In genomic region chr17:32382576-32382975, GRCm38 (mm10) we compare ENCODE assay signal across 14 mouse cellular contexts. TPM values are rescaled to one million over a fixed set of nuclear protein-coding genes. Genes with fewer than 3 reads are reported as not detected.
DNase-seq lines count a peak whose midpoint lies in the region; ATAC-seq lines count a peak whose summit lies in the region.
"Had no signal": no experiment of that assay in that cellular context is flagged by ENCODE, and none has a peak within 500 bp of the region (broad histone marks: within the 10 kb centered on the region; RNA-seq: fewer than 3 reads in every experiment).

No protein-coding gene starts in this region.

- peaks cover 57% of the 10 kb centered on the region for H3K36me3 ChIP-seq in forebrain, embryonic 13.5 days (ENCODE audit: poor library complexity, severe bottlenecking)
- H3K36me3 ChIP-seq in forebrain, embryonic 10.5 days (replicated peaks) = peaks cover 47% of the 10 kb centered on the region
- peaks cover 58% of the 10 kb centered on the region for H3K36me3 ChIP-seq in midbrain, embryonic 14.5 days (ENCODE audit: control insufficient read depth, insufficient read depth, low read length)
- peaks cover 35% of the 10 kb centered on the region for H3K36me3 ChIP-seq in midbrain, embryonic 15.5 days (replicated peaks)
- peaks cover 35% of the 10 kb centered on the region for H3K36me3 ChIP-seq in limb, embryonic 10.5 days

- H3K9ac ChIP-seq in forebrain, embryonic 13.5 days = no peak overlapping the region
- H3K9ac ChIP-seq in midbrain, embryonic 14.5 days (replicated peaks; ENCODE audit: low read length) = no peak overlapping the region
- H3K9ac ChIP-seq in midbrain, embryonic 15.5 days = no peak overlapping the region
- H3K9ac ChIP-seq: embryonic facial prominence, embryonic 15.5 days; kidney, embryonic 15.5 days; lung, embryonic 15.5 days; stomach, embryonic 15.5 days had no signal

- no peak overlapping the region for H3K4me2 ChIP-seq in forebrain, embryonic 13.5 days
- H3K4me2 ChIP-seq in midbrain, embryonic 14.5 days (ENCODE audit: low read length) = no peak overlapping the region
- no peak overlapping the region for H3K4me2 ChIP-seq in midbrain, embryonic 15.5 days
- H3K4me2 ChIP-seq: embryonic facial prominence, embryonic 15.5 days; kidney, embryonic 15.5 days; lung, embryonic 15.5 days; stomach, embryonic 15.5 days had no signal

- peaks cover 7% of the 10 kb centered on the region; the same call in 1 of the 2 replicates for H3K4me1 ChIP-seq in forebrain, embryonic 13.5 days
- peaks cover 9% of the 10 kb centered on the region for H3K4me1 ChIP-seq in forebrain, embryonic 10.5 days
- H3K4me1 ChIP-seq in midbrain, embryonic 14.5 days (ENCODE audit: control insufficient read depth, insufficient read depth, low read length) = peaks cover 6% of the 10 kb centered on the region
- peaks cover 10% of the 10 kb centered on the region for H3K4me1 ChIP-seq in midbrain, embryonic 15.5 days
- H3K4me1 ChIP-seq in limb, embryonic 10.5 days = peaks cover 7% of the 10 kb centered on the region
- H3K4me1 ChIP-seq: stomach, embryonic 15.5 days had no signal

- H3K9me3 ChIP-seq in forebrain, embryonic 13.5 days (replicated peaks) = no peaks in the 10 kb centered on the region
- no peaks in the 10 kb centered on the region for H3K9me3 ChIP-seq in forebrain, embryonic 10.5 days
- H3K9me3 ChIP-seq in midbrain, embryonic 14.5 days (ENCODE audit: control insufficient read depth, low read length) = no peaks in the 10 kb centered on the region
- no peaks in the 10 kb centered on the region for H3K9me3 ChIP-seq in midbrain, embryonic 15.5 days
- H3K9me3 ChIP-seq in limb, embryonic 10.5 days (replicated peaks) = no peaks in the 10 kb centered on the region
- H3K9me3 ChIP-seq: embryonic facial prominence, embryonic 15.5 days; kidney, embryonic 15.5 days; lung, embryonic 15.5 days; stomach, embryonic 15.5 days had no signal

- intact Hi-C loops in left cerebral cortex, postnatal 36 days (cut with DNase I) = loop anchor here (2.0 kb wide), 1 partner anchor 20 kb away; no protein-coding TSS in a partner anchor

- ATAC-seq in forebrain, embryonic 13.5 days = peak; percentile 44; the same call in 1 of the 2 replicates
- ATAC-seq in midbrain, embryonic 14.5 days (ENCODE audit: low FRiP score, low TSS enrichment) = no peak
- ATAC-seq in midbrain, embryonic 15.5 days (replicated peaks) = no peak

- no peak overlapping the region for H3K4me3 ChIP-seq in forebrain, embryonic 13.5 days
- no peak overlapping the region for H3K4me3 ChIP-seq in forebrain, embryonic 10.5 days
- no peak overlapping the region for H3K4me3 ChIP-seq in midbrain, embryonic 14.5 days (replicated peaks; ENCODE audit: low read depth, low read length)
- no peak overlapping the region for H3K4me3 ChIP-seq in midbrain, embryonic 15.5 days
- H3K4me3 ChIP-seq in limb, embryonic 10.5 days = no peak overlapping the region
- H3K4me3 ChIP-seq: embryonic facial prominence, embryonic 15.5 days; kidney, embryonic 15.5 days; lung, embryonic 15.5 days; stomach, embryonic 15.5 days had no signal

- H3K27me3 ChIP-seq in forebrain, embryonic 13.5 days = no peaks in the 10 kb centered on the region
- 0 out of 2 replicates have a peak, but pooled peaks cover 4% of the 10 kb centered on the region for H3K27me3 ChIP-seq in forebrain, embryonic 10.5 days (ENCODE audit: poor library complexity, severe bottlenecking)
- no peaks in the 10 kb centered on the region for H3K27me3 ChIP-seq in midbrain, embryonic 14.5 days (ENCODE audit: control insufficient read depth, insufficient read depth, low read length)
- no peaks in the 10 kb centered on the region for H3K27me3 ChIP-seq in midbrain, embryonic 15.5 days (replicated peaks)
- H3K27me3 ChIP-seq in limb, embryonic 10.5 days (ENCODE audit: low read depth, poor library complexity, severe bottlenecking) = no peaks in the 10 kb centered on the region
- H3K27me3 ChIP-seq: embryonic facial prominence, embryonic 15.5 days; kidney, embryonic 15.5 days; lung, embryonic 15.5 days; stomach, embryonic 15.5 days had no signal

- no peak for DNase-seq in forebrain, embryonic 10.5 days (ENCODE audit: extremely low spot score, low spot score)
- peak; percentile 20 for DNase-seq in midbrain, embryonic 14.5 days
- DNase-seq in cerebellum, adult 9-10 months = peak; percentile 81
- DNase-seq in gonadal fat pad, adult 2 months (ENCODE audit: low read depth) = peak; percentile 56
- DNase-seq in limb, embryonic 10.5 days (ENCODE audit: low spot score) = no peak
- no peak for DNase-seq in left cerebral cortex, postnatal 36 days (ENCODE audit: low spot score in 2 of 2)
- DNase-seq: B cell, adult 2 months had no signal

- no peak overlapping the region for H3K27ac ChIP-seq in forebrain, embryonic 13.5 days
- H3K27ac ChIP-seq in forebrain, embryonic 10.5 days = no peak overlapping the region
- no peak overlapping the region for H3K27ac ChIP-seq in midbrain, embryonic 14.5 days (replicated peaks; ENCODE audit: low read depth, low read length)
- H3K27ac ChIP-seq in midbrain, embryonic 15.5 days = no peak overlapping the region
- no peak overlapping the region for H3K27ac ChIP-seq in limb, embryonic 10.5 days
- H3K27ac ChIP-seq: embryonic facial prominence, embryonic 15.5 days; kidney, embryonic 15.5 days; lung, embryonic 15.5 days; stomach, embryonic 15.5 days had no signal

- WGBS in forebrain, embryonic 13.5 days = 86% methylated on average over 7 of the region's 7 CpGs
- WGBS in forebrain, embryonic 10.5 days = 93% methylated on average over 7 of the region's 7 CpGs
- 87% methylated on average over 7 of the region's 7 CpGs for WGBS in midbrain, embryonic 14.5 days
- 84% methylated on average over 7 of the region's 7 CpGs for WGBS in midbrain, embryonic 15.5 days
- 95% methylated on average over 7 of the region's 7 CpGs for WGBS in limb, embryonic 10.5 days

RNA-seq across cellular contexts. Expression of gene Wiz, which starts 6.7 kb away (rescaled TPM):
- polyA plus RNA-seq in forebrain, embryonic 13.5 days (2015; fragmentation: Nextera tagmentation; extraction: Ambion mirVana) = 26.6 and 27.7 TPM in 2 replicates
- 24.9 and 25.9 TPM in 2 replicates for polyA plus RNA-seq in forebrain, embryonic 10.5 days (2016; fragmentation: Nextera tagmentation; extraction: Ambion mirVana)
- polyA plus RNA-seq in midbrain, embryonic 14.5 days (2014; fragmentation: Nextera tagmentation; extraction: Ambion mirVana) = 40.8 and 59.2 TPM in 2 replicates
- 46.7 and 47.8 TPM in 2 replicates for polyA plus RNA-seq in midbrain, embryonic 15.5 days (2015; fragmentation: Nextera tagmentation; extraction: Ambion mirVana)
- polyA plus RNA-seq in gonadal fat pad, adult 2 months (2012; rRNA removed) = 22.8 and 32.6 TPM in 2 replicates
- 36.7 and 37.2 TPM in 2 replicates for polyA plus RNA-seq in limb, embryonic 10.5 days (2016; fragmentation: Nextera tagmentation; extraction: Ambion mirVana)
- 10 to 100 TPM; 52.3 to 53.2 TPM for total RNA-seq in left cerebral cortex, postnatal 36 days (2021)

RNA-seq across cellular contexts. Expression of gene Rasal3, which starts 20.8 kb away (rescaled TPM):
- polyA plus RNA-seq in forebrain, embryonic 13.5 days (2015; fragmentation: Nextera tagmentation; extraction: Ambion mirVana) = 0.26 and 0.32 TPM in 2 replicates
- polyA plus RNA-seq in forebrain, embryonic 10.5 days (2016; fragmentation: Nextera tagmentation; extraction: Ambion mirVana) = 0.50 and 0.52 TPM in 2 replicates
- polyA plus RNA-seq in midbrain, embryonic 14.5 days (2014; fragmentation: Nextera tagmentation; extraction: Ambion mirVana) = 0.39 and 0.50 TPM in 2 replicates
- 0.54 and 0.74 TPM in 2 replicates for polyA plus RNA-seq in midbrain, embryonic 15.5 days (2015; fragmentation: Nextera tagmentation; extraction: Ambion mirVana)
- polyA plus RNA-seq in gonadal fat pad, adult 2 months (2012; rRNA removed) = 2.3 and 2.6 TPM in 2 replicates
- 0.33 and 0.53 TPM in 2 replicates for polyA plus RNA-seq in limb, embryonic 10.5 days (2016; fragmentation: Nextera tagmentation; extraction: Ambion mirVana)
- total RNA-seq in left cerebral cortex, postnatal 36 days (2021) = 1 to 10 TPM; 2.6 to 3.4 TPM

RNA-seq across cellular contexts. Expression of gene Akap8l, which starts 32.2 kb away (rescaled TPM):
- polyA plus RNA-seq in forebrain, embryonic 13.5 days (2015; fragmentation: Nextera tagmentation; extraction: Ambion mirVana) = 113 and 119 TPM in 2 replicates
- 79.0 and 79.9 TPM in 2 replicates for polyA plus RNA-seq in forebrain, embryonic 10.5 days (2016; fragmentation: Nextera tagmentation; extraction: Ambion mirVana)
- polyA plus RNA-seq in midbrain, embryonic 14.5 days (2014; fragmentation: Nextera tagmentation; extraction: Ambion mirVana) = 115 and 122 TPM in 2 replicates
- 182 and 187 TPM in 2 replicates for polyA plus RNA-seq in midbrain, embryonic 15.5 days (2015; fragmentation: Nextera tagmentation; extraction: Ambion mirVana)
- polyA plus RNA-seq in gonadal fat pad, adult 2 months (2012; rRNA removed) = 114 TPM in 2 replicates
- polyA plus RNA-seq in limb, embryonic 10.5 days (2016; fragmentation: Nextera tagmentation; extraction: Ambion mirVana) = 84.7 and 106 TPM in 2 replicates
- 100 to 1,000 TPM; 155 to 294 TPM for total RNA-seq in left cerebral cortex, postnatal 36 days (2021)

RNA-seq across cellular contexts. Expression of gene Pglyrp2, which starts 41.4 kb away (rescaled TPM):
- polyA plus RNA-seq in forebrain, embryonic 13.5 days (2015; fragmentation: Nextera tagmentation; extraction: Ambion mirVana) = not detected in 2 replicates
- polyA plus RNA-seq in forebrain, embryonic 10.5 days (2016; fragmentation: Nextera tagmentation; extraction: Ambion mirVana) = 0.07 TPM in 1 of 2 replicates, not detected in the other
- polyA plus RNA-seq in midbrain, embryonic 14.5 days (2014; fragmentation: Nextera tagmentation; extraction: Ambion mirVana) = not detected in 2 replicates
- not detected in 2 replicates for polyA plus RNA-seq in midbrain, embryonic 15.5 days (2015; fragmentation: Nextera tagmentation; extraction: Ambion mirVana)
- 0.56 and 0.69 TPM in 2 replicates for polyA plus RNA-seq in gonadal fat pad, adult 2 months (2012; rRNA removed)
- not detected in 2 replicates for polyA plus RNA-seq in limb, embryonic 10.5 days (2016; fragmentation: Nextera tagmentation; extraction: Ambion mirVana)
- not detected for total RNA-seq in left cerebral cortex, postnatal 36 days (2021)
- total RNA-seq: left cerebral cortex, postnatal 14 days had no signal
- polyA plus RNA-seq: kidney, embryonic 15.5 days had no signal

Comparison
In these comparisons a context has a peak if more than half of its experiments do, and no peak if none do; other contexts are left out.
1. DNase-seq: peak in midbrain, embryonic 14.5 days (single experiment), cerebellum, adult 9-10 months (single experiment) and gonadal fat pad, adult 2 months (single experiment); none in forebrain, embryonic 10.5 days (single experiment), limb, embryonic 10.5 days (single experiment) and left cerebral cortex, postnatal 36 days (0 of 2).